Mouse (Mus musculus): ENCODE results near the gene Prdm8. TPM values are rescaled to one million over a fixed set of nuclear protein-coding genes. Genes with fewer than 3 reads are reported as not detected.

The Prdm8 gene
- not detected for polyA plus RNA-seq (2012; fragmentation: generic; extraction: Trizol)

GRCm38 (mm10) chr5:98167180-98167824, at the start of gene Prdm8:
Prdm8 (plus strand) TSS chr5:98167198.

Other genes starting within 250 kb of the Prdm8 start
- gene Antxr2, start 136.2 kb upstream of the Prdm8 start, polyA plus RNA-seq (2012; fragmentation: generic; extraction: Trizol), result 1 to 10 TPM in 1 of 2 experiments, under 1 TPM in 1; 0.57 to 6.1 TPM
- gene Fgf5, start 87.0 kb downstream of the Prdm8 start, polyA plus RNA-seq (2012; fragmentation: generic; extraction: Trizol), result not detected
- not detected for gene Cfap299, start 162.1 kb downstream of the Prdm8 start, polyA plus RNA-seq (2012; fragmentation: generic; extraction: Trizol)

Data from C3H10T1/2 (cell line).